ENCODE assay signal across 12 mouse cellular contexts in the genomic region with DNA sequence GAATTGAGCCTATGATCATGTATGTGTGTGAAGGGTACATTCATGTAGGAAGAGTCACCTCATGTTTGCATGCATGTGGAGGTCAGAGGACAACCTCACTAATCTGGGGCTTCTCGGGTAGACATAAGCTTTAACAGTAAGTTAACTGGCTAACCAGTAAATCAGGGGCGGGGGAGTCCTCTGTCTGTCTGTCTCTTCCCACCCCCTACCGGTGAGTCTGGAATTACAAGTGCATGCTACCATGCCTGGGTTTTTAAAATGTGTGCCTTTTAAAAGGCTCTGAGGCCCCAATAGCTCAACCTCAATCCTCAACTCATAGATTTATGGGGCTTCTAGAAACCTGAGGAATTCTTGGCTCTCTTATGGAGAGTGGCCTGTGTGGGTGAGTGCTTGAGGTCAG. TPM values are rescaled to one million over a fixed set of nuclear protein-coding genes. Genes with fewer than 3 reads are reported as not detected.
DNase-seq lines count a peak whose midpoint lies in the region; ATAC-seq and TF ChIP-seq lines count a peak whose summit lies in the region.
"Had no signal": no experiment of that assay in that cellular context is flagged by ENCODE, and none has a peak within 500 bp of the region (broad histone marks: within the 10 kb centered on the region; RNA-seq: fewer than 3 reads in every experiment).

No protein-coding gene starts in this region.

- TF ChIP-seq CTCF in gastrocnemius, adult 2 months (IDR thresholded peaks at IDR 0.05): peak; percentile 18; the same call in 1 of the 2 replicates
- TF ChIP-seq CTCF in midbrain, postnatal 0 days (IDR thresholded peaks at IDR 0.05): peak; percentile 43

- no peaks in the 10 kb centered on the region for H3K4me1 ChIP-seq in midbrain, postnatal 0 days (ENCODE audit: insufficient read depth, low read length)
- peaks cover 6% of the 10 kb centered on the region; the same call in 1 of the 2 replicates for H3K4me1 ChIP-seq in midbrain, embryonic 11.5 days (ENCODE audit: control insufficient read depth, insufficient read depth, low read length)
- no peaks in the 10 kb centered on the region for H3K4me1 ChIP-seq in embryonic facial prominence, embryonic 11.5 days (ENCODE audit: control insufficient read depth, insufficient read depth, low read length)

- H3K27ac ChIP-seq in gastrocnemius, adult 2 months: no peak overlapping the region
- H3K27ac ChIP-seq in midbrain, postnatal 0 days (ENCODE audit: low read depth, low read length): no peak overlapping the region
- H3K27ac ChIP-seq in midbrain, embryonic 11.5 days (ENCODE audit: low read depth, low read length): no peak overlapping the region
- no peak overlapping the region for H3K27ac ChIP-seq in embryonic facial prominence, embryonic 11.5 days (replicated peaks; ENCODE audit: low read depth, low read length)
- H3K27ac ChIP-seq: embryonic facial prominence, embryonic 13.5 days; heart, embryonic 13.5 days had no signal

- no peak overlapping the region for H3K4me2 ChIP-seq in midbrain, postnatal 0 days (ENCODE audit: low read depth, low read length, poor library complexity, severe bottlenecking)
- H3K4me2 ChIP-seq in midbrain, embryonic 11.5 days: no peak overlapping the region
- H3K4me2 ChIP-seq in embryonic facial prominence, embryonic 11.5 days (ENCODE audit: low read depth, low read length): no peak overlapping the region
- H3K4me2 ChIP-seq: embryonic facial prominence, embryonic 13.5 days; heart, embryonic 13.5 days had no signal

- H3K9ac ChIP-seq in midbrain, postnatal 0 days (replicated peaks; ENCODE audit: low read length, poor library complexity, severe bottlenecking): no peak overlapping the region
- no peak overlapping the region for H3K9ac ChIP-seq in midbrain, embryonic 11.5 days (ENCODE audit: low read length)
- H3K9ac ChIP-seq in embryonic facial prominence, embryonic 11.5 days (replicated peaks; ENCODE audit: low read length): no peak overlapping the region
- H3K9ac ChIP-seq: embryonic facial prominence, embryonic 13.5 days; heart, embryonic 13.5 days had no signal

- no peaks in the 10 kb centered on the region for H3K9me3 ChIP-seq in midbrain, postnatal 0 days (ENCODE audit: low read length)
- H3K9me3 ChIP-seq in midbrain, embryonic 11.5 days (ENCODE audit: control insufficient read depth, low read length): no peaks in the 10 kb centered on the region
- no peaks in the 10 kb centered on the region for H3K9me3 ChIP-seq in embryonic facial prominence, embryonic 11.5 days (replicated peaks; ENCODE audit: control insufficient read depth, low read length)
- H3K9me3 ChIP-seq: embryonic facial prominence, embryonic 13.5 days; heart, embryonic 13.5 days had no signal

- no peak for DNase-seq in gastrocnemius, adult 2 months
- no peak for DNase-seq in gastrocnemius, postnatal 10 days
- DNase-seq in midbrain, postnatal 0 days (ENCODE audit: low spot score): no peak
- no peak for DNase-seq in midbrain, embryonic 11.5 days (ENCODE audit: low spot score, missing footprints)
- peak; percentile 43 for DNase-seq in embryonic facial prominence, embryonic 11.5 days (ENCODE audit: low spot score)
- DNase-seq in thymus, postnatal 4 days: peak; percentile 71
- DNase-seq in left cerebral cortex, adult 8-10 months (ENCODE audit: low spot score in 2 of 2): no peak

- no peak overlapping the region for H3K4me3 ChIP-seq in gastrocnemius, adult 2 months
- no peak overlapping the region for H3K4me3 ChIP-seq in midbrain, postnatal 0 days (ENCODE audit: low read depth, low read length)
- H3K4me3 ChIP-seq in midbrain, embryonic 11.5 days (ENCODE audit: low read depth, low read length): no peak overlapping the region
- H3K4me3 ChIP-seq in embryonic facial prominence, embryonic 11.5 days (ENCODE audit: low read depth, low read length): no peak overlapping the region
- H3K4me3 ChIP-seq: embryonic facial prominence, embryonic 13.5 days; heart, embryonic 13.5 days had no signal

- ATAC-seq in midbrain, postnatal 0 days (ENCODE audit: low FRiP score): no peak
- ATAC-seq in midbrain, embryonic 11.5 days (ENCODE audit: low FRiP score): no peak
- no peak for ATAC-seq in embryonic facial prominence, embryonic 11.5 days (replicated peaks; ENCODE audit: insufficient number of reproducible peaks, low FRiP score, low TSS enrichment, low read depth)
- ATAC-seq in monocyte, adult 5-6 weeks (replicated peaks; ENCODE audit: insufficient number of reproducible peaks, low FRiP score, low TSS enrichment, poor library complexity, severe bottlenecking): no peak

- no peaks in the 10 kb centered on the region for H3K36me3 ChIP-seq in midbrain, postnatal 0 days (ENCODE audit: insufficient read depth, low read length)
- no peaks in the 10 kb centered on the region for H3K36me3 ChIP-seq in midbrain, embryonic 11.5 days (ENCODE audit: control insufficient read depth, insufficient read depth, low read length)
- no peaks in the 10 kb centered on the region for H3K36me3 ChIP-seq in embryonic facial prominence, embryonic 11.5 days (replicated peaks; ENCODE audit: control insufficient read depth, insufficient read depth, low read depth, low read length)
- H3K36me3 ChIP-seq: embryonic facial prominence, embryonic 13.5 days; heart, embryonic 13.5 days had no signal

- intact Hi-C loops in gastrocnemius, adult 2 months (cut with DNase I): no loop called here

- H3K27me3 ChIP-seq in midbrain, postnatal 0 days (ENCODE audit: insufficient read depth, low read length): no peaks in the 10 kb centered on the region
- H3K27me3 ChIP-seq in midbrain, embryonic 11.5 days (ENCODE audit: control insufficient read depth, insufficient read depth, low read length): no peaks in the 10 kb centered on the region
- H3K27me3 ChIP-seq in embryonic facial prominence, embryonic 11.5 days (ENCODE audit: control insufficient read depth, insufficient read depth, low read length): no peaks in the 10 kb centered on the region
- H3K27me3 ChIP-seq: embryonic facial prominence, embryonic 13.5 days; heart, embryonic 13.5 days had no signal

- 9% methylated on average over 3 of the region's 3 CpGs for WGBS in midbrain, postnatal 0 days
- 16% methylated on average over 3 of the region's 3 CpGs for WGBS in midbrain, embryonic 11.5 days
- WGBS in embryonic facial prominence, embryonic 11.5 days: 19% methylated on average over 3 of the region's 3 CpGs

RNA-seq across cellular contexts. Expression of a gene that starts 3.2 kb away (rescaled TPM):
- 1 to 10 TPM; 1.8 to 2.9 TPM for total RNA-seq in gastrocnemius, adult 2 months (2021)
- 1 to 10 TPM; 3.2 to 3.8 TPM for total RNA-seq in gastrocnemius, postnatal 10 days (2021)
- total RNA-seq in midbrain, postnatal 0 days (2014; rRNA removed): 36.7 and 40.4 TPM in 2 replicates
- 21.2 and 21.6 TPM in 2 replicates for polyA plus RNA-seq in midbrain, postnatal 0 days (2015; fragmentation: Nextera tagmentation; extraction: Ambion mirVana)
- polyA plus RNA-seq in midbrain, embryonic 11.5 days (2014; fragmentation: Nextera tagmentation; extraction: Ambion mirVana): 9.3 and 9.9 TPM in 2 replicates
- polyA plus RNA-seq in embryonic facial prominence, embryonic 11.5 days (2014; fragmentation: Nextera tagmentation; extraction: Ambion mirVana): 8.1 and 9.1 TPM in 2 replicates
- 1 to 10 TPM; 7.9 to 9.9 (median 9.3) TPM for total RNA-seq in left cerebral cortex, adult 8-10 months (2022)
- total RNA-seq in monocyte, adult 5-6 weeks (2017): 3.4 to 6.1 TPM (median 5.4 TPM) in 3 replicates

RNA-seq across cellular contexts. Expression of a gene that starts 8.6 kb away (rescaled TPM):
- total RNA-seq in gastrocnemius, adult 2 months (2021): 1 to 10 TPM in 1 of 2 experiments, under 1 TPM in 1; 0.26 to 1.0 TPM
- total RNA-seq in gastrocnemius, postnatal 10 days (2021): under 1 TPM; 0.45 to 0.59 TPM
- not detected in 2 replicates for total RNA-seq in midbrain, postnatal 0 days (2014; rRNA removed)
- polyA plus RNA-seq in midbrain, postnatal 0 days (2015; fragmentation: Nextera tagmentation; extraction: Ambion mirVana): 0.43 TPM in 1 of 2 replicates, not detected in the other
- 0.26 and 0.51 TPM in 2 replicates for polyA plus RNA-seq in midbrain, embryonic 11.5 days (2014; fragmentation: Nextera tagmentation; extraction: Ambion mirVana)
- 0.32 TPM in 1 of 2 replicates, not detected in the other for polyA plus RNA-seq in embryonic facial prominence, embryonic 11.5 days (2014; fragmentation: Nextera tagmentation; extraction: Ambion mirVana)
- 1 to 10 TPM; 1.1 to 1.3 (median 1.3) TPM for total RNA-seq in left cerebral cortex, adult 8-10 months (2022)
- 5.3 to 8.1 TPM (median 5.7 TPM) in 3 replicates for total RNA-seq in monocyte, adult 5-6 weeks (2017)

RNA-seq across cellular contexts. Expression of a gene that starts 21.6 kb away (rescaled TPM):
- not detected for total RNA-seq in gastrocnemius, adult 2 months (2021)
- not detected for total RNA-seq in gastrocnemius, postnatal 10 days (2021)
- not detected in 2 replicates for total RNA-seq in midbrain, postnatal 0 days (2014; rRNA removed)
- polyA plus RNA-seq in midbrain, postnatal 0 days (2015; fragmentation: Nextera tagmentation; extraction: Ambion mirVana): not detected in 2 replicates
- polyA plus RNA-seq in midbrain, embryonic 11.5 days (2014; fragmentation: Nextera tagmentation; extraction: Ambion mirVana): not detected in 2 replicates
- not detected in 2 replicates for polyA plus RNA-seq in embryonic facial prominence, embryonic 11.5 days (2014; fragmentation: Nextera tagmentation; extraction: Ambion mirVana)
- not detected for total RNA-seq in left cerebral cortex, adult 8-10 months (2022)
- total RNA-seq in monocyte, adult 5-6 weeks (2017): not detected in 3 replicates
- total RNA-seq: layer of hippocampus, postnatal 25 days had no signal
- polyA plus RNA-seq: embryonic facial prominence, embryonic 13.5 days; heart, embryonic 13.5 days had no signal

RNA-seq across cellular contexts. Expression of a gene that starts 34.1 kb away (rescaled TPM):
- not detected for total RNA-seq in gastrocnemius, adult 2 months (2021)
- total RNA-seq in gastrocnemius, postnatal 10 days (2021): not detected
- not detected in 2 replicates for total RNA-seq in midbrain, postnatal 0 days (2014; rRNA removed)
- polyA plus RNA-seq in midbrain, postnatal 0 days (2015; fragmentation: Nextera tagmentation; extraction: Ambion mirVana): not detected in 2 replicates
- polyA plus RNA-seq in midbrain, embryonic 11.5 days (2014; fragmentation: Nextera tagmentation; extraction: Ambion mirVana): not detected in 2 replicates
- polyA plus RNA-seq in embryonic facial prominence, embryonic 11.5 days (2014; fragmentation: Nextera tagmentation; extraction: Ambion mirVana): not detected in 2 replicates
- total RNA-seq in left cerebral cortex, adult 8-10 months (2022): not detected
- not detected in 3 replicates for total RNA-seq in monocyte, adult 5-6 weeks (2017)
- polyA plus RNA-seq: embryonic facial prominence, embryonic 13.5 days; heart, embryonic 13.5 days; stomach, embryonic 14.5 days had no signal

RNA-seq across cellular contexts. Expression of a gene that starts 43.8 kb away (rescaled TPM):
- total RNA-seq in gastrocnemius, adult 2 months (2021): under 1 TPM in 1 of 2 experiments, not detected in 1; 0.22 TPM
- total RNA-seq in gastrocnemius, postnatal 10 days (2021): not detected
- total RNA-seq in midbrain, postnatal 0 days (2014; rRNA removed): 0.22 TPM in 1 of 2 replicates, not detected in the other
- 0.11 and 0.29 TPM in 2 replicates for polyA plus RNA-seq in midbrain, postnatal 0 days (2015; fragmentation: Nextera tagmentation; extraction: Ambion mirVana)
- 0.29 TPM in 1 of 2 replicates, not detected in the other for polyA plus RNA-seq in midbrain, embryonic 11.5 days (2014; fragmentation: Nextera tagmentation; extraction: Ambion mirVana)
- polyA plus RNA-seq in embryonic facial prominence, embryonic 11.5 days (2014; fragmentation: Nextera tagmentation; extraction: Ambion mirVana): 0.49 TPM in 2 replicates
- total RNA-seq in left cerebral cortex, adult 8-10 months (2022): not detected
- not detected in 3 replicates for total RNA-seq in monocyte, adult 5-6 weeks (2017)
- total RNA-seq: layer of hippocampus, postnatal 25 days had no signal
- polyA plus RNA-seq: heart, embryonic 13.5 days had no signal

Comparison
In these comparisons a context has a peak if more than half of its experiments do, and no peak if none do; other contexts are left out.
1. DNase-seq: peak in embryonic facial prominence, embryonic 11.5 days (single experiment) and thymus, postnatal 4 days (single experiment); none in gastrocnemius, adult 2 months (single experiment), gastrocnemius, postnatal 10 days (single experiment), midbrain, postnatal 0 days (single experiment), midbrain, embryonic 11.5 days (single experiment) and left cerebral cortex, adult 8-10 months (0 of 2).